Mouse (Mus musculus): ENCODE data around the gene Agfg1.

GRCm38 (mm10) chr1:82833501-82833900 is 5.8 kb upstream of the Agfg1 start:
- no peak for TF ChIP-seq CTCF (IDR thresholded peaks at IDR 0.05; ENCODE audit: borderline replicate concordance, insufficient read depth, low read length)
- TF ChIP-seq POLR2A (IDR thresholded peaks at IDR 0.05; ENCODE audit: low read depth, low read length): no peak
